Mouse (Mus musculus) stomach, postnatal 0 days (tissue): ENCODE data around the gene Nudt2. TPM values are rescaled to one million over a fixed set of nuclear protein-coding genes. Genes with fewer than 3 reads are reported as not detected.

ENCODE experiments used
- ATAC-seq: fragments of 200-750 bp; cut with Nextera tagmentation; 2 replicates; pipeline ENCODE4 v1.8.0; 2017; ENCODE audit not compliant: low FRiP score, low TSS enrichment
- DNase-seq: peaks from one replicate; pipeline ENCODE4 v3.0.0-alpha.2; 2016; ENCODE audit warnings: low spot score
- H3K27ac ChIP-seq: fragments of 300-500 bp; sonication (generic); replicated peaks from 2 replicates; pipeline ENCODE4 v1.5.1; 2014; ENCODE audit warnings: mild to moderate bottlenecking, control low read depth
- H3K27me3 ChIP-seq: fragments of 300-500 bp; sonication (generic); 2 replicates; pipeline ENCODE4 v1.6.1; 2014; ENCODE audit warnings: low read length; ENCODE audit not compliant: control insufficient read depth, insufficient read depth
- H3K36me3 ChIP-seq: fragments of 300-500 bp; sonication (generic); 2 replicates; pipeline ENCODE4 v1.6.1; 2014; ENCODE audit warnings: low read length, mixed read lengths; ENCODE audit not compliant: control insufficient read depth, insufficient read depth
- H3K4me1 ChIP-seq: fragments of 300-500 bp; sonication (generic); replicated peaks from 2 replicates; pipeline ENCODE4 v1.6.1; 2014; ENCODE audit warnings: antibody characterized with exemption; ENCODE audit not compliant: control insufficient read depth, insufficient read depth
- H3K4me2 ChIP-seq: fragments of 300-500 bp; sonication (generic); replicated peaks from 2 replicates; pipeline ENCODE4 v1.6.1; 2014; ENCODE audit warnings: low read depth, mild to moderate bottlenecking, control low read depth, moderate library complexity
- H3K4me3 ChIP-seq: fragments of 300-500 bp; sonication (generic); 2 replicates; pipeline ENCODE4 v1.5.1; 2014; ENCODE audit warnings: low read depth, low read length, control low read depth
- H3K9ac ChIP-seq: fragments of 300-500 bp; sonication (generic); 2 replicates; pipeline ENCODE4 v1.6.1; 2014; ENCODE audit warnings: mild to moderate bottlenecking, low read length, control low read depth, mixed read lengths
- H3K9me3 ChIP-seq: fragments of 300-500 bp; sonication (generic); 2 replicates; pipeline ENCODE4 v1.6.1; 2016; ENCODE audit warnings: low read length; ENCODE audit not compliant: control insufficient read depth
- CTCF ChIP-seq: IDR thresholded peaks from 2 replicates; pipeline ENCODE4 v1.5.1; 2016; ENCODE audit warnings: antibody characterized with exemption, low read depth, mild to moderate bottlenecking, moderate library complexity
- EP300 ChIP-seq: optimal IDR thresholded peaks from 2 replicates; pipeline ENCODE3; 2016; ENCODE audit warnings: antibody characterized with exemption
- WGBS: fragments of 180-500 bp; shearing (Covaris S2); extraction: QIAGEN DNeasy Blood & Tissue Kit; methylation state at CpG from one replicate; pipeline ENCODE4 v1.1.7; 2014; 5-methylcytosine and 5-hydroxymethylcytosine counted together
- polyA plus RNA-seq: library from polyadenylated mRNA; unstranded; fragments of >200 nt; fragmentation: Nextera tagmentation; extraction: Ambion mirVana; gene quantifications from 2 replicates; pipeline ENCODE4 v1.2.1, GENCODE M21; 2015

Gene Nudt2
- polyA plus RNA-seq, 1 experiment from 2014 or later, result 38.6 TPM

- no peak overlapping the region for H3K9ac ChIP-seq
- DNase-seq, result no peak
These were observed 33.3 kb downstream of the Nudt2 start for GRCm38 (mm10) chr4:41497995-41498845.

GRCm38 (mm10) chr4:41498921-41499391 lies 34.0 kb downstream of the Nudt2 start:
- H3K4me3 ChIP-seq, result no peak overlapping the region; the same call in 1 of the 2 replicates
- H3K27me3 ChIP-seq, result peaks cover 7% of the 10 kb centered on the region
- H3K9me3 ChIP-seq, result no peaks in the 10 kb centered on the region
- peaks cover 6% of the 10 kb centered on the region for H3K36me3 ChIP-seq
- DNase-seq, result no peak
- ATAC-seq, result no peak
- H3K4me2 ChIP-seq, result no peak overlapping the region
- 46% methylated on average over 43 of the region's 43 CpGs for WGBS
- no peak overlapping the region for H3K9ac ChIP-seq
- H3K27ac ChIP-seq, result no peak overlapping the region
- TF ChIP-seq CTCF (no peak), EP300 (no peak)
- peaks cover 5% of the 10 kb centered on the region; the same call in 1 of the 2 replicates for H3K4me1 ChIP-seq

More at GRCm38 (mm10) chr4:41497995-41498845, 33.3 kb downstream of the Nudt2 start:
- ATAC-seq, result no peak
- H3K27ac ChIP-seq, result no peak overlapping the region
- no peaks in the 10 kb centered on the region for H3K9me3 ChIP-seq
- peaks cover 5% of the 10 kb centered on the region; the same call in 1 of the 2 replicates for H3K4me1 ChIP-seq
- peak overlapping the region; percentile 23 for H3K4me2 ChIP-seq
- TF ChIP-seq CTCF (no peak), EP300 (no peak)
- peak overlapping the region; percentile 20 for H3K4me3 ChIP-seq
- peaks cover 7% of the 10 kb centered on the region for H3K27me3 ChIP-seq
- peaks cover 6% of the 10 kb centered on the region for H3K36me3 ChIP-seq
- 34% methylated on average over 72 of the region's 72 CpGs for WGBS

- Histone ChIP-seq H3K4me1 (peaks cover 5% of the 10 kb centered on the region; the same call in 1 of the 2 replicates), H3K27ac (no peak overlapping the region), H3K9ac (no peak overlapping the region), H3K4me3 (no peak overlapping the region), H3K9me3 (no peaks in the 10 kb centered on the region), H3K27me3 (peaks cover 7% of the 10 kb centered on the region), H3K36me3 (peaks cover 6% of the 10 kb centered on the region), H3K4me2 (no peak overlapping the region)
- no peak for DNase-seq
- TF ChIP-seq EP300, result no peak
- no peak for TF ChIP-seq CTCF
- no peak for ATAC-seq
- 81% methylated on average over 8 of the region's 8 CpGs for WGBS
These were observed 34.7 kb downstream of the Nudt2 start for GRCm38 (mm10) chr4:41499619-41500018.

GRCm38 (mm10) chr4:41500787-41501186 lies 35.8 kb downstream of the Nudt2 start:
- TF ChIP-seq CTCF (no peak), EP300 (no peak)
- peaks cover 7% of the 10 kb centered on the region for H3K27me3 ChIP-seq
- no peak overlapping the region for H3K4me3 ChIP-seq
- H3K4me2 ChIP-seq, result no peak overlapping the region
- peaks cover 5% of the 10 kb centered on the region; the same call in 1 of the 2 replicates for H3K4me1 ChIP-seq
- H3K27ac ChIP-seq, result no peak overlapping the region
- H3K9ac ChIP-seq, result no peak overlapping the region
- H3K36me3 ChIP-seq, result peaks cover 6% of the 10 kb centered on the region
- no peak for ATAC-seq
- WGBS, result 67% methylated on average over 4 of the region's 4 CpGs
- DNase-seq, result no peak
- H3K9me3 ChIP-seq, result no peaks in the 10 kb centered on the region

GRCm38 (mm10) chr4:41502171-41502940 lies 37.4 kb downstream of the Nudt2 start:
- DNase-seq (peak; percentile 45), ATAC-seq (peak; percentile 43)
- 18% methylated on average over 20 of the region's 20 CpGs for WGBS
- Histone ChIP-seq H3K27me3 (peaks cover 7% of the 10 kb centered on the region), H3K4me3 (peak overlapping the region; percentile 52), H3K4me2 (peak overlapping the region; percentile 89), H3K9me3 (no peaks in the 10 kb centered on the region), H3K27ac (peak overlapping the region; percentile 67), H3K4me1 (peaks cover 10% of the 10 kb centered on the region; the same call in 1 of the 2 replicates), H3K36me3 (peaks cover 3% of the 10 kb centered on the region), H3K9ac (peak overlapping the region; percentile 65)
- no peak for TF ChIP-seq EP300
- TF ChIP-seq CTCF, result no peak
